Mouse (Mus musculus): ENCODE data around the gene Olfr785. TPM values are rescaled to one million over a fixed set of nuclear protein-coding genes. Genes with fewer than 3 reads are reported as not detected.
"Not testable (repeated sequence)": the region's sequence is repeated elsewhere in the genome, so short reads cannot be mapped to it uniquely, and the experiment has no call there.

Olfr785 gene
- total RNA-seq (2014; fragmentation: Nextera tagmentation), result not detected in 2 replicates
- 0.06 TPM in 1 of 2 replicates, not detected in the other for total RNA-seq (2017)
- polyA plus RNA-seq (2012), result not detected in 2 replicates

GRCm38 (mm10) chr10:129405126-129405525 is at the start of gene Olfr785:
Gene Olfr785, plus strand, starts transcription at chr10:129405426.
- Histone ChIP-seq H3K36me3 (replicated peaks) (no peaks in the 10 kb centered on the region), H3K27me3 (ENCODE audit: insufficient read depth, low read length) (no peaks in the 10 kb centered on the region), H3K4me3 (ENCODE audit: low read depth, low read length) (no peak within 1 kb of the TSS), H3K9me3 (replicated peaks) (no peaks in the 10 kb centered on the region), H3K4me1 (ENCODE audit: insufficient read depth, low read depth, low read length) (no peaks in the 10 kb centered on the region)
- ATAC-seq (ENCODE audit: extremely low read depth, insufficient number of reproducible peaks, low FRiP score, poor library complexity, severe bottlenecking), result no peak
- no peak for TF ChIP-seq GATA1 (IDR thresholded peaks at IDR 0.05; ENCODE audit: borderline replicate concordance, low read length)
- no peak for DNase-seq (ENCODE audit: low spot score)

- H3K27me3 ChIP-seq (ENCODE audit: insufficient read depth, low read length); H3K36me3 ChIP-seq (replicated peaks); H3K4me3 ChIP-seq (ENCODE audit: low read depth, low read length); DNase-seq (ENCODE audit: low spot score); ATAC-seq (ENCODE audit: extremely low read depth, insufficient number of reproducible peaks, low FRiP score, poor library complexity, severe bottlenecking); H3K9me3 ChIP-seq (replicated peaks); H3K4me1 ChIP-seq (ENCODE audit: insufficient read depth, low read depth, low read length): not testable (repeated sequence)
Observed at GRCm38 (mm10) chr10:129356496-129356895, 48.7 kb upstream of the Olfr785 start.

DNA sequence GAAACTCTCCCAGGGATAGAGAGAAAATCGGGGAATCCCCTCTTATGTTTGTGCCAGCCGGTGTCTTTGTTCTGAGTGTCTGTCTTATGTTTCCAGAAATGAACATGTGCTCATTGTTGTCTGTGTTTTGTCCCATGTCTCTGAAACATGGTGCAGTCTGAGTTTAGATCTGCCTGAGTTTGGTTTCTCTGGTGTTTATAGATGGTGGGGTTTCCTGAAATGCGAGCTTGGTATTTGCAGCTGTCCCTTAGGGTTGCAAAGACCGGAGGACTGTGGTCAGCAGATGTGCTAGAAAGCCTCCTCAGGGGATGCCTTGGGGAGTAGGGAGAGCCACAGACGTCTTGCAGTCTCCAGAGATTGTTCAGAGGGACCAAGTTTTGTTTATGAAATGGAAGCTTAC is 47.9 kb upstream of the Olfr785 start:
- no peaks in the 10 kb centered on the region for H3K36me3 ChIP-seq (replicated peaks)
- TF ChIP-seq POLR2AphosphoS5 (IDR thresholded peaks at IDR 0.05; ENCODE audit: insufficient replicate concordance, low read depth, low read length) (no peak), TAL1 (conservative IDR thresholded peaks at IDR 0.05; ENCODE audit: low read depth, low read length) (no peak), GATA2 (IDR thresholded peaks at IDR 0.05; ENCODE audit: borderline replicate concordance, low read depth, low read length) (no peak), CTCF (IDR thresholded peaks at IDR 0.05; ENCODE audit: low read depth, low read length) (no peak), GATA1 (IDR thresholded peaks at IDR 0.05; ENCODE audit: borderline replicate concordance, low read length) (no peak)
- ATAC-seq (ENCODE audit: extremely low read depth, insufficient number of reproducible peaks, low FRiP score, poor library complexity, severe bottlenecking), result no peak
- H3K27me3 ChIP-seq (ENCODE audit: insufficient read depth, low read length), result no peaks in the 10 kb centered on the region
- no peaks in the 10 kb centered on the region for H3K9me3 ChIP-seq (replicated peaks)
- no peak for DNase-seq (ENCODE audit: low spot score)
- H3K4me1 ChIP-seq (ENCODE audit: insufficient read depth, low read depth, low read length), result no peaks in the 10 kb centered on the region
- H3K4me3 ChIP-seq (ENCODE audit: low read depth, low read length), result no peak overlapping the region

DNA sequence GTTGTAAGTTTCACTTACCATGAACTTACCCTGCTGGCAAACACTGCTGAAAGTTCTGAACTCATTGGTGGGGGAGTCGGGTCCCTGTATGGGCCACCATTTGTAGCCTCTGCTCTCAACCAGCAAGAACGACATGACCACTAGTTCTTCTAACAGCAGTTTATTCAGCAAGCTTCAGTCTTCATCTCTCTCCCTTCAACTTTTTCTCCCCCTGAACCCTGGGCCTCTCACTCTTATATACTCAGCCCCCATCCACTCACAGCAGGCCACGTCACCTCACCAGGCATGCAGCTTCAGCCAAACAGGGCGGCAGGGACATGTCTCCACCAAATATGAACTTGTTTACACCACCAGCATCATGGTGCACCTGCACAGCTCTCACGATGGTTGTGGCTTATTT is 31.2 kb upstream of the Olfr785 start:
- not testable (repeated sequence) for H3K4me1 ChIP-seq (ENCODE audit: insufficient read depth, low read depth, low read length); H3K36me3 ChIP-seq (replicated peaks); DNase-seq (ENCODE audit: low spot score); ATAC-seq (ENCODE audit: extremely low read depth, insufficient number of reproducible peaks, low FRiP score, poor library complexity, severe bottlenecking); H3K9me3 ChIP-seq (replicated peaks); H3K27me3 ChIP-seq (ENCODE audit: insufficient read depth, low read length); H3K4me3 ChIP-seq (ENCODE audit: low read depth, low read length)

- DNase-seq (ENCODE audit: low spot score) (no peak), ATAC-seq (ENCODE audit: extremely low read depth, insufficient number of reproducible peaks, low FRiP score, poor library complexity, severe bottlenecking) (no peak)
- H3K4me3 ChIP-seq (ENCODE audit: low read depth, low read length), result no peak within 1 kb of the TSS
- H3K27me3 ChIP-seq (ENCODE audit: insufficient read depth, low read length), result no peaks in the 10 kb centered on the region
- H3K36me3 ChIP-seq (replicated peaks), result no peaks in the 10 kb centered on the region
- no peaks in the 10 kb centered on the region for H3K9me3 ChIP-seq (replicated peaks)
- TF ChIP-seq GATA2 (IDR thresholded peaks at IDR 0.05; ENCODE audit: borderline replicate concordance, low read depth, low read length) (no peak), POLR2AphosphoS5 (IDR thresholded peaks at IDR 0.05; ENCODE audit: insufficient replicate concordance, low read depth, low read length) (no peak), TAL1 (conservative IDR thresholded peaks at IDR 0.05; ENCODE audit: low read depth, low read length) (no peak), CTCF (IDR thresholded peaks at IDR 0.05; ENCODE audit: low read depth, low read length) (no peak), GATA1 (IDR thresholded peaks at IDR 0.05; ENCODE audit: borderline replicate concordance, low read length) (no peak)
- H3K4me1 ChIP-seq (ENCODE audit: insufficient read depth, low read depth, low read length), result no peaks in the 10 kb centered on the region
Observed at GRCm38 (mm10) chr10:129383783-129384182, 21.4 kb upstream of the Olfr785 start, which contains the start of gene Olfr784. Gene Olfr784, plus strand, starts transcription at chr10:129384083.

GRCm38 (mm10) chr10:129400892-129401291 is 4.3 kb upstream of the Olfr785 start:
- ATAC-seq (ENCODE audit: extremely low read depth, insufficient number of reproducible peaks, low FRiP score, poor library complexity, severe bottlenecking), result no peak
- H3K27me3 ChIP-seq (ENCODE audit: insufficient read depth, low read length), result no peaks in the 10 kb centered on the region
- TF ChIP-seq TAL1 (conservative IDR thresholded peaks at IDR 0.05; ENCODE audit: low read depth, low read length) (no peak), GATA1 (IDR thresholded peaks at IDR 0.05; ENCODE audit: borderline replicate concordance, low read length) (no peak), GATA2 (IDR thresholded peaks at IDR 0.05; ENCODE audit: borderline replicate concordance, low read depth, low read length) (no peak), POLR2AphosphoS5 (IDR thresholded peaks at IDR 0.05; ENCODE audit: insufficient replicate concordance, low read depth, low read length) (no peak), CTCF (IDR thresholded peaks at IDR 0.05; ENCODE audit: low read depth, low read length) (no peak)
- H3K36me3 ChIP-seq (replicated peaks), result no peaks in the 10 kb centered on the region
- no peak for DNase-seq (ENCODE audit: low spot score)
- H3K4me3 ChIP-seq (ENCODE audit: low read depth, low read length), result no peak overlapping the region
- no peaks in the 10 kb centered on the region for H3K9me3 ChIP-seq (replicated peaks)
- no peaks in the 10 kb centered on the region for H3K4me1 ChIP-seq (ENCODE audit: insufficient read depth, low read depth, low read length)

GRCm38 (mm10) chr10:129427006-129427405 is 21.8 kb downstream of the Olfr785 start, which contains the start of gene Olfr786:
Gene Olfr786, plus strand, starts transcription at chr10:129427306.
- TF ChIP-seq TAL1 (conservative IDR thresholded peaks at IDR 0.05; ENCODE audit: low read depth, low read length) (no peak), GATA1 (IDR thresholded peaks at IDR 0.05; ENCODE audit: borderline replicate concordance, low read length) (no peak), POLR2AphosphoS5 (IDR thresholded peaks at IDR 0.05; ENCODE audit: insufficient replicate concordance, low read depth, low read length) (no peak), CTCF (IDR thresholded peaks at IDR 0.05; ENCODE audit: low read depth, low read length) (no peak), GATA2 (IDR thresholded peaks at IDR 0.05; ENCODE audit: borderline replicate concordance, low read depth, low read length) (no peak)
- H3K27me3 ChIP-seq (ENCODE audit: insufficient read depth, low read length), result no peaks in the 10 kb centered on the region
- no peaks in the 10 kb centered on the region for H3K4me1 ChIP-seq (ENCODE audit: insufficient read depth, low read depth, low read length)
- no peaks in the 10 kb centered on the region for H3K36me3 ChIP-seq (replicated peaks)
- ATAC-seq (ENCODE audit: extremely low read depth, insufficient number of reproducible peaks, low FRiP score, poor library complexity, severe bottlenecking) (no peak), DNase-seq (ENCODE audit: low spot score) (no peak)
- no peak within 1 kb of the TSS for H3K4me3 ChIP-seq (ENCODE audit: low read depth, low read length)
- no peaks in the 10 kb centered on the region for H3K9me3 ChIP-seq (replicated peaks)

Other genes with a start within 250 kb of the Olfr785 start
Only the 20 nearest of the 22 such genes appear.
- gene Olfr772, start 227.5 kb upstream of the Olfr785 start, total RNA-seq (2014; fragmentation: Nextera tagmentation), result not detected in 2 replicates
- gene Olfr772, start 227.5 kb upstream of the Olfr785 start, total RNA-seq (2017), result 0.12 and 0.38 TPM in 2 replicates
- gene Olfr772, start 227.5 kb upstream of the Olfr785 start, polyA plus RNA-seq (2012), result not detected in 2 replicates
- not detected in 2 replicates for gene Olfr773, start 218.0 kb upstream of the Olfr785 start, total RNA-seq (2014; fragmentation: Nextera tagmentation)
- gene Olfr773, start 218.0 kb upstream of the Olfr785 start, total RNA-seq (2017), result not detected in 2 replicates
- gene Olfr773, start 218.0 kb upstream of the Olfr785 start, polyA plus RNA-seq (2012), result not detected in 2 replicates
- not detected in 2 replicates for gene Olfr774, start 169.2 kb upstream of the Olfr785 start, total RNA-seq (2014; fragmentation: Nextera tagmentation)
- gene Olfr774, start 169.2 kb upstream of the Olfr785 start, total RNA-seq (2017), result not detected in 2 replicates
- not detected in 2 replicates for gene Olfr774, start 169.2 kb upstream of the Olfr785 start, polyA plus RNA-seq (2012)
- not detected in 2 replicates for gene Olfr775, start 157.0 kb upstream of the Olfr785 start, total RNA-seq (2014; fragmentation: Nextera tagmentation)
- 0.27 and 0.29 TPM in 2 replicates for gene Olfr775, start 157.0 kb upstream of the Olfr785 start, total RNA-seq (2017)
- not detected in 2 replicates for gene Olfr775, start 157.0 kb upstream of the Olfr785 start, polyA plus RNA-seq (2012)
- not detected in 2 replicates for gene Olfr776, start 146.3 kb upstream of the Olfr785 start, total RNA-seq (2014; fragmentation: Nextera tagmentation)
- 0.22 and 0.41 TPM in 2 replicates for gene Olfr776, start 146.3 kb upstream of the Olfr785 start, total RNA-seq (2017)
- not detected in 2 replicates for gene Olfr776, start 146.3 kb upstream of the Olfr785 start, polyA plus RNA-seq (2012)
- gene Olfr777, start 133.9 kb upstream of the Olfr785 start, total RNA-seq (2014; fragmentation: Nextera tagmentation), result not detected in 2 replicates
- gene Olfr777, start 133.9 kb upstream of the Olfr785 start, total RNA-seq (2017), result 0.17 and 0.44 TPM in 2 replicates
- gene Olfr777, start 133.9 kb upstream of the Olfr785 start, polyA plus RNA-seq (2012), result not detected in 2 replicates
- gene Olfr780, start 87.3 kb upstream of the Olfr785 start, total RNA-seq (2014; fragmentation: Nextera tagmentation), result not detected in 2 replicates
- gene Olfr780, start 87.3 kb upstream of the Olfr785 start, total RNA-seq (2017), result 0.17 and 0.33 TPM in 2 replicates
- gene Olfr780, start 87.3 kb upstream of the Olfr785 start, polyA plus RNA-seq (2012), result not detected in 2 replicates
- not detected in 2 replicates for gene Olfr781, start 76.6 kb upstream of the Olfr785 start, total RNA-seq (2014; fragmentation: Nextera tagmentation)
- gene Olfr781, start 76.6 kb upstream of the Olfr785 start, total RNA-seq (2017), result not detected in 2 replicates
- not detected in 2 replicates for gene Olfr781, start 76.6 kb upstream of the Olfr785 start, polyA plus RNA-seq (2012)
- gene Olfr782, start 56.6 kb upstream of the Olfr785 start, total RNA-seq (2014; fragmentation: Nextera tagmentation), result not detected in 2 replicates
- gene Olfr782, start 56.6 kb upstream of the Olfr785 start, total RNA-seq (2017), result 0.23 TPM in 1 of 2 replicates, not detected in the other
- gene Olfr782, start 56.6 kb upstream of the Olfr785 start, polyA plus RNA-seq (2012), result not detected in 2 replicates
- gene Olfr784, start 21.3 kb upstream of the Olfr785 start, total RNA-seq (2014; fragmentation: Nextera tagmentation), result not detected in 2 replicates
- gene Olfr784, start 21.3 kb upstream of the Olfr785 start, total RNA-seq (2017), result 0.12 and 0.16 TPM in 2 replicates
- gene Olfr784, start 21.3 kb upstream of the Olfr785 start, polyA plus RNA-seq (2012), result not detected in 2 replicates
- gene Olfr786, start 21.9 kb downstream of the Olfr785 start, total RNA-seq (2014; fragmentation: Nextera tagmentation), result not detected in 2 replicates
- not detected in 2 replicates for gene Olfr786, start 21.9 kb downstream of the Olfr785 start, total RNA-seq (2017)
- not detected in 2 replicates for gene Olfr786, start 21.9 kb downstream of the Olfr785 start, polyA plus RNA-seq (2012)
- not detected in 2 replicates for gene Olfr787, start 56.4 kb downstream of the Olfr785 start, total RNA-seq (2014; fragmentation: Nextera tagmentation)
- 0.16 TPM in 1 of 2 replicates, not detected in the other for gene Olfr787, start 56.4 kb downstream of the Olfr785 start, total RNA-seq (2017)
- not detected in 2 replicates for gene Olfr787, start 56.4 kb downstream of the Olfr785 start, polyA plus RNA-seq (2012)
- gene Olfr788, start 65.6 kb downstream of the Olfr785 start, total RNA-seq (2014; fragmentation: Nextera tagmentation), result not detected in 2 replicates
- gene Olfr788, start 65.6 kb downstream of the Olfr785 start, total RNA-seq (2017), result 0.17 and 0.76 TPM in 2 replicates
- 0.02 TPM in 1 of 2 replicates, not detected in the other for gene Olfr788, start 65.6 kb downstream of the Olfr785 start, polyA plus RNA-seq (2012)
- not detected in 2 replicates for gene Olfr789, start 79.3 kb downstream of the Olfr785 start, total RNA-seq (2014; fragmentation: Nextera tagmentation)
- gene Olfr789, start 79.3 kb downstream of the Olfr785 start, total RNA-seq (2017), result 0.05 and 0.06 TPM in 2 replicates
- gene Olfr789, start 79.3 kb downstream of the Olfr785 start, polyA plus RNA-seq (2012), result not detected in 2 replicates
- not detected in 2 replicates for gene Olfr790, start 93.1 kb downstream of the Olfr785 start, total RNA-seq (2014; fragmentation: Nextera tagmentation)
- gene Olfr790, start 93.1 kb downstream of the Olfr785 start, total RNA-seq (2017), result 0.11 TPM in 1 of 2 replicates, not detected in the other
- not detected in 2 replicates for gene Olfr790, start 93.1 kb downstream of the Olfr785 start, polyA plus RNA-seq (2012)
- not detected in 2 replicates for gene Olfr791, start 116.4 kb downstream of the Olfr785 start, total RNA-seq (2014; fragmentation: Nextera tagmentation)
- gene Olfr791, start 116.4 kb downstream of the Olfr785 start, total RNA-seq (2017), result 0.05 and 0.29 TPM in 2 replicates
- not detected in 2 replicates for gene Olfr791, start 116.4 kb downstream of the Olfr785 start, polyA plus RNA-seq (2012)
- gene Olfr792, start 133.7 kb downstream of the Olfr785 start, total RNA-seq (2014; fragmentation: Nextera tagmentation), result not detected in 2 replicates
- gene Olfr792, start 133.7 kb downstream of the Olfr785 start, total RNA-seq (2017), result not detected in 2 replicates
- gene Olfr792, start 133.7 kb downstream of the Olfr785 start, polyA plus RNA-seq (2012), result not detected in 2 replicates
- gene Olfr794, start 162.2 kb downstream of the Olfr785 start, total RNA-seq (2014; fragmentation: Nextera tagmentation), result not detected in 2 replicates
- 0.27 TPM in 1 of 2 replicates, not detected in the other for gene Olfr794, start 162.2 kb downstream of the Olfr785 start, total RNA-seq (2017)
- gene Olfr794, start 162.2 kb downstream of the Olfr785 start, polyA plus RNA-seq (2012), result not detected in 2 replicates
- gene Olfr796, start 207.1 kb downstream of the Olfr785 start, total RNA-seq (2014; fragmentation: Nextera tagmentation), result not detected in 2 replicates
- 0.22 and 0.23 TPM in 2 replicates for gene Olfr796, start 207.1 kb downstream of the Olfr785 start, total RNA-seq (2017)
- gene Olfr796, start 207.1 kb downstream of the Olfr785 start, polyA plus RNA-seq (2012), result not detected in 2 replicates
- gene Olfr798, start 222.5 kb downstream of the Olfr785 start, total RNA-seq (2014; fragmentation: Nextera tagmentation), result not detected in 2 replicates
- gene Olfr798, start 222.5 kb downstream of the Olfr785 start, total RNA-seq (2017), result 0.06 TPM in 1 of 2 replicates, not detected in the other
- not detected in 2 replicates for gene Olfr798, start 222.5 kb downstream of the Olfr785 start, polyA plus RNA-seq (2012)

All from G1E (cell line).